Mouse (Mus musculus) layer of hippocampus, adult 8-10 months (tissue): ENCODE results near the gene Nicn1. TPM values are rescaled to one million over a fixed set of nuclear protein-coding genes. Genes with fewer than 3 reads are reported as not detected.
"Not testable (repeated sequence)": the region's sequence is repeated elsewhere in the genome, so short reads cannot be mapped to it uniquely, and the experiment has no call there.

ENCODE experiments used
- DNase-seq, 2 experiments: peaks; one replicate each; pipeline ENCODE4 v3.0.0; 2022; ENCODE audit warnings: low spot score in 2 of 2
- total RNA-seq, 4 experiments: library from RNA; stranded (reverse); gene quantifications; 2 replicates each; pipeline ENCODE4 v1.2.4; 2022

Gene Nicn1
- total RNA-seq: 100 to 1,000 TPM; 106 to 131 (median 116) TPM

DNA sequence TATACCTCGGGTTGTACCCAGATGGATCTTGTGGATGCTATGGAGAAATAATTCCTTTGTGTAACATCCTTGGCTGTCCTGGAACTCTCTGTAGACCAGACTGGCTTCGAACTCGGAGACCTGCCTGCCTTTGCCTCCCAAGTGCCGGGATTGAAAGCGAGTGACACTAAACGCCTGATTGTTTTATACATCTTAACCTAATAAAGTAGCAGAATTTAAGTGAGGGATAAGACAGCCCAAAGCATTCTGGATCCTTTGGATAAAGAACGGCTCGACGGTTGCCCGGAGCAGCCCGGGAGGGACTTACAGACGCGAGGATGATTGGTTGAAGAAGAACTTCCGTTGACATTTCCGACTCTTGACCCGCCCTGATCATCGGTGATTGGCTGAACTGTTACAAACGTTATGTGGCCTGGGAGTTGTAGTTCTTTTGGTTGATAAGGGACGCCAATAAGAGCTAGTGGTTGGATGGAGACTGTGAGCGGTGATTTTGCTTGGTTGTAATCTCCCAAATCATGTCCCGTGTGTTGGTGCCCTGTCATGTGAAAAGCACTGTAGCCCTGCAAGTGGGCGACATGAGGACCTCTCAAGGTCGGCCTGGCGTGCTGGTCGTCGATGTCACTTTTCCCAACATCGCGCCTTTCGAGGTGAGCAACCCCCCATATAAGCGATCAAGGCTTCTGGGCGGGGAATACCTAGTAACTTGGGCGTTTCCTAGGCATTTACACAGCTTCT is at the start of gene Nicn1:
Gene Nicn1 (plus strand): TSS at position 414 of the 735 bp plus-strand sequence.
- peak; percentile 94 to 97 for DNase-seq

GRCm38 (mm10) chr9:108244540-108244939 is 45.7 kb upstream of the Nicn1 start:
- DNase-seq: no peak

DNA sequence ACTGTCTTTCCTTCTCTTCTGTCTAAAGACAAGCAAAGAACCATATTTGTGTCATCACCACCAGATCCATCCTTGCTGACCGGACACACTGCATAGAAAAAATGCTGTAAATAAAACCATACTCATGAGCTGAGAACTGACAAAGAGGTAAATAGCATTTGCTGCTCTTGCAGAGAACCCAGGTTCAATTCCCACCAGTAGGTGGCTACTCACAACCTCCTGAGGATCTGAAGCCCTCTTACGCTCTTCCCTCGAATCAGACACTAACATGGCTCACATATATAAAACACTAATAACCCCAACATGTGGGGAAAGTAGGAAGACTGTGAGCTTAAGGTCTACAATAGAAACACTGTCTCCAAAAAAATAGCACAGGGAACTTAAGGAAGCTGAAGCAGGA is 45.2 kb upstream of the Nicn1 start:
- DNase-seq: no peak

GRCm38 (mm10) chr9:108248957-108249356 is 41.3 kb upstream of the Nicn1 start:
- no peak for DNase-seq

- DNase-seq: no peak
These were observed 38.4 kb upstream of the Nicn1 start for GRCm38 (mm10) chr9:108251877-108252276.

DNA sequence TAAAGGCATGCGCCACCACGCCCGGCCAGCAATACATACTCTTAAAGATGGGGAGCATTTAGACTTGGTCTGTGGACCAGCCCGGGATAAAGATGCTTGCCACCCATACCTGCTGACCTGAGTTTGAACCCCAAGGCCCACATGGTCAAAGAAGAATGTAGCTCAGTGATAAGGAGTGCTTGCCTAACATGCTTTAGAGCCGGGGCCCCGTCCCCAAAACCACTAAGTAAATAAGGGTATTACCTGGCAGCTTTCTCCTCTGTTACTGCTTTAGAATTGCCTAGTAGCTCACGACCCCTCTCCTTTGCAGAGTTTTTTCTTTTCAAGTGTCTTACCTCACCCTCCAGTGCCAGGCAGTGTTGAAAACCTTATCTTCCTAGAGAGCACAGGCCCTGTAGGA is 37.5 kb upstream of the Nicn1 start:
- DNase-seq: no peak

DNA sequence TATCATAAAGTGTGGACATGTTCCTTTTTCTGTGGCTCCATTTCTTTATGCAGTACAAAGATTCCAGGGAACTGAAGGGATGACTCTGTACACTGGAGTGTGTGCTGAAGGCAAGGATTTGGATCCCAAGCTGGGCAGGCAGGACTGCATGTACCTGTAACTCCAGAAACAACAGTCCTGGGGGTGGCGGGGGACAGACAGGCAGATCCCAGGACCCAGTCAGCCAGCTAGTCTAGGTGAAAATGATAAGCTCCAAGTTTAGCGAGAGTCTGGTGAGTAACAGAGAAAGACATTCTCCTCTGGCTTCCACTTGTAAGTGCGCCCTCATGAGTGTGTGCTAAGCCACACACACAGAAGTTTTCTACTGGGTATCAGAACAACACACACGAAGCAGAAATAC is 29.7 kb upstream of the Nicn1 start:
- DNase-seq: no peak

- DNase-seq: no peak
These were observed 28.4 kb upstream of the Nicn1 start for GRCm38 (mm10) chr9:108261865-108262264.

GRCm38 (mm10) chr9:108262494-108263049 is 27.7 kb upstream of the Nicn1 start:
- DNase-seq: no peak

DNA sequence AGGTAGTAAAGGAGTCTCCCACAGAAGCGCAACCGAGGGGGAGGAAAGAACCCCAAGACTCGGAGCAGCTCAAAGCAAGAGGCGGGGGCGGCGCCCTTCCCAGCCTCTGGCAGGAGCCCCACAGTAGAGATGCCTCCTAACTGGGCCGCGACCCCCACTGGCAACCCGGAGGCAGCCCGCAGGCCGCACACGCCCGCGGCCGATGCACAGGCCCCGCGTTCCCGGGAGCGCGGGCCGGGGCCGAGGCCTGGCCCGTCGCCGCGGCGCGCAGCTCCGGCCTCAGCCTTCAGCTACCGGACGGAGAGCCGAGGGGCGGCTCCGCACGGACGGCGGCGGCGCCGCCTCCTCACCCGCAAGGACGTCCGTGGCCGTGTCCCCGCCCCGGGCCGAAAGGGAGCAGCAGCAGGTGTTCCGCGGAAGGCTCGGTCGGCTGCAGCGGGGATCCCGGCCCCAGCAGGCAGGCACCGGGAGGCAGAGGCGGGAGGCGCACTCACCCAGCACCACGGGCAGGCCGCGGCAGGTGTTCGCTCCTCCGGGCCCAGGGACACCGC is 27.0 kb upstream of the Nicn1 start:
- peak; percentile 14 to 28 for DNase-seq

DNA sequence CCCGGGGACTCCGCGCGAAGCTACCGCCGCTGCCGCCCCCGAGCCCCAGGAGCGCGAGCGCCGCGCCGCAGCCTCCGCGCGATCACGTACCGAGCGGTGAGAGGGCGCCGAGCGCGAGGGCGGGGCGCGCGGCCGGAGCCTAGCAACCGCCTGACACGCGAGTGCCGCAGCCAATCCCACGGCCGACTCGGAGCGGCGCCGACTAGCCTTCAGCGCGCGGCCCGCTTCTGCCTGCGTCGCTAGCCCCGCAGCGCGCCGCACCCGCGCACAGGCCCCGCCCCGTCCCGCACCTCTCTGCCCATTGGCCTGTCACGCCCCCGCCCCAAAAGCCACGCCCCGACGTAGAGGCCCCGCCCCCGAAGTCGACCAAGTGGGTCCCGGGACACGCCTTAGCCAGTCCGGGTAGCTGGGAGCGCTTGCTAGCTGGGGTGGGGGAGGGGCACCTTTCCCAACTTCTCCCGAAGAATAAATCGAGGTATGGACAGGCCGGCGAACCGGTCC is 26.5 kb upstream of the Nicn1 start, which contains the start of gene Dag1:
Gene Dag1 (minus strand): TSS at position 269 of the 501 bp plus-strand sequence.
- DNase-seq: peak; percentile 95 to 97

GRCm38 (mm10) chr9:108264191-108264921 is 25.9 kb upstream of the Nicn1 start:
- DNase-seq: no peak

- DNase-seq: no peak
These were observed 23.8 kb upstream of the Nicn1 start for GRCm38 (mm10) chr9:108266261-108266935.

DNA sequence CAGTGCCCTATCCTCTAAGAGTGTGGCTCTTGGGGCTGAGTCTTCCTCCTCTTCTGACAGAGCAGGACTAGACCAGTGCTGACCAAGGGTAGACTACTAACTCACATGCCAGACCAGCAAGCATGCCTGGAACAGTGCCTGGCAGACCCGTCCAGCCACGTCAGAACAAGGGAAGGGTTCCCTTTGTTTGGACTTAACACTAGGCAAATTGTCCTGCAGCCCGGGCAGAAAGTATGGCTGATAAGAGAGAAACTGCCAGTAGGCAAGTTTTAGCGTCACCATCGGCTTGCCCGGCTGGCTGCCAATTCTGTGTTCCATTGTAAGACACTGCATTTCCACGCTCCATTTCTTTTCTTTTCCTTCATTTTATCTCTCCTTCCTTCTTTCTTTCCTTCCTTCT is 22.5 kb upstream of the Nicn1 start:
- no peak for DNase-seq

GRCm38 (mm10) chr9:108268701-108269100 is 21.5 kb upstream of the Nicn1 start:
- DNase-seq: not testable (repeated sequence)

DNA sequence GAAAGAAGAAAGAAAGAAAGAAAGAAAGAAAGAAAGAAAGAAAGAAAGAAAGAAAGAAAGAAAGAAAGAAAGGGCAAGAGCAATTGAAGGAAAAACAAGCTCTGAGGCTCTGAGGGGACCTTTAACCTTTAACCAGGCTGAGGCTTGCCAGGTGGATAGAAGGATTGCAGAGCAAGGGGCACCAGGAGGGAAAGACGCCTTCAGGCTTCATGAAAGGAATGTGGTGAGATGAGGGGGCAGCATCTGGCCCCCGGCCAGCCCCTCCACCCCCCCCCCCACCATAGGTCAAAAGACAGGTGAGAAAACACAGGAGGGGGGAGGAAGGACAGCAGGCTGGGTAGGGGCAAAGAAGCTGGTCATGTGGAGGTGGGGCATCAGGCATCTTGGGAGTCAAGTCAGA is 18.3 kb upstream of the Nicn1 start:
- no peak for DNase-seq

DNA sequence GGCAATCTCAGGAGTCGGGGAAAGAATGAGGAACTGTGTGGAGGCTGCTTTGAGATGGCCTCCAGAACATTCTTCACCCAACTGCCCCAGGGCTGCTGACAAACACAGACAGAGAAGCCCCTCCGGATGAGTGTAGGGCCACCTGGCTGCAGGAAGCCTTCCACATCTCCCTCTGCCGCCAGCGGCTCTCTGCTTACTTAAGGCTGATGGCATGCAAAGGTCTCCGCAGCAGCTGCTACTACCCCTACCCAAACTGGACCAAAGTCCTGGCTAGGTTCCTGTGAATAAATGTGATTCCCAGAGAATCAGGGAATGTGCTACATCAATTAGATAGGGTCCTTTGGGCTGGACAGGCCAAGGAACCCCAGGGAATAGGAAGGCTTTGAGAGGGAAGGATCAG is 17.5 kb upstream of the Nicn1 start:
- DNase-seq: no peak

GRCm38 (mm10) chr9:108273485-108273884 is 16.7 kb upstream of the Nicn1 start:
- no peak for DNase-seq

DNA sequence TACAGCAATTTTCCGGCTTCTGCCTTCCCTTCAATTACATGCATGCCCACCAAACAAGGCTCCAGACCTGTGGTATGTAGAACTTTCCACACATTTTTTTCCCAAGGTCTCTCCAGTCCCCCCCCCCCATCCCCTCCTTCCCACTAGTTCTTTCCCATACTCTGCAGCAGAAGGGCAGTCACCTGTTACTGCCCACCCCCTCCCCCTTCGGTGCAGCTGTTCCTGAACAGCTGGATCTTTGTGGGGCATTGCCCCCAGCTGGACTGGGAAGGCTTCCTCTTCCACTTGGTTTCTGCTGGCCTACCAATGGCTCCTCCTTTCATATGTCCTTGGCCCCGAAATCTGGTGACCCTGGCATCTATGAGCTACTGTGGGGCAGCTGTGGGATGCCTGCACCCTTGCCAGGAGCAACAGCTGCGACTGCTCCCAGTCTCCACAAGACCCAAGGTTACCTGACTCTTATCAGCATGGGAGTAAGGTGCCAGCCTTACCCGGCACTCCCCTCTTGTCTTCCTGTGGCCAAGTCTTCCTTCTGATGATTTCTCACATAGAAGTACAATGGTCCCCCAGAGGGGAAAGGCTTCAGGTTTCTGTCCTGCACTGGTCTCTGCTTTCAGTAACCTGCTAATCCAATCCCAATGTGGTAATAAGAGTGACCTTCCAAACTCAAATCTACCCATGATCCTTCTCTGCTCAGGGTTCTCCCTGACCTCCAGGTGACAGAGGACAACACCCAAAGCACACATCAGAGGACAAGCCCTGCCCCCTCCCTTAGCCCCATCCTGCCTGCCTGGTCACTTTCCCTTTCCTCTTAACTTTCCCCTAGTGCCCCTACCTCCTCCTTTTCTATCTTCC is 15.5 kb upstream of the Nicn1 start:
- no peak for DNase-seq

GRCm38 (mm10) chr9:108275331-108275659 is 14.9 kb upstream of the Nicn1 start:
- DNase-seq: no peak
